16 mouse cellular contexts compared by ENCODE assay signal in the genomic region with DNA sequence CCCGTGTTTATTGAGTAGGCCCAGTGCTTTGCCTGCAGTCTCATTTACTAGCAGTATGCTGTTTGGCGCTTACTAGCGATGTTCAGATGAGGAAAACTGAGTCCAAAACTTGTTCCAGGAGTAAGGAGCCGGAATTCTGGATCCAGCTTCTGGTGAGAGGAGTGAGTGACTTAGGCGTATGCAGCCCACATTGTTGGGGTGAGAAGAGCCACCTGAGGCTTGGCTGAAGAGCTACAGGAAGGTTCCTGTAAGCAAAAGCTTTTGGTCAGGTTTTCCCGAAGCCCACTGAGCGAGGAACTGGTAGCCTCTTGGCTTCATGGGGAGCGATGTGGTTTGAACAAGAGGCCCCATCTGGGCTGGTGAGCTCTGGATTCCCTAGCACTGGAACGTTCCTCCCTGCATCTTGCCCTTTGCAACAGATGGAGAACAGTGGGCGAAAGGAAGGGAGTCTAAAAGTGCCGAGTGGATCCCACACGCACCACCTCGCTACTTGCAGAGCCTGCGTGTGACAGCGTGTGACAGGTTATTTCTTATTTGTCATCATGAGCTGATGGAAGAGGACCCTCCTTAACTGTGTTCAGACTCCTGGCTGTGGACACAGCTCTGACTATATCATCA. TPM values are rescaled to one million over a fixed set of nuclear protein-coding genes. Genes with fewer than 3 reads are reported as not detected.
DNase-seq lines count a peak whose midpoint lies in the region; ATAC-seq and TF ChIP-seq lines count a peak whose summit lies in the region.
"Had no signal": no experiment of that assay in that cellular context is flagged by ENCODE, and none has a peak within 500 bp of the region (broad histone marks: within the 10 kb centered on the region; RNA-seq: fewer than 3 reads in every experiment).

No protein-coding gene starts in this region.

- no peaks in the 10 kb centered on the region for H3K27me3 ChIP-seq in cerebellum, adult 2 months (ENCODE audit: control insufficient read depth, insufficient read depth, low read length)
- H3K27me3 ChIP-seq in liver, adult 2 months (ENCODE audit: control insufficient read depth, insufficient read depth, low read length) = 0 out of 2 replicates have a peak, but pooled peaks cover 2% of the 10 kb centered on the region
- H3K27me3 ChIP-seq in liver, embryonic 12.5 days (replicated peaks) = peaks cover 33% of the 10 kb centered on the region
- H3K27me3 ChIP-seq: hindbrain, embryonic 15.5 days; Patski had no signal

- H3K4me2 ChIP-seq in liver, embryonic 12.5 days = no peak overlapping the region
- H3K4me2 ChIP-seq: hindbrain, embryonic 15.5 days; midbrain, embryonic 12.5 days had no signal

- peaks cover 56% of the 10 kb centered on the region for H3K4me1 ChIP-seq in cerebellum, adult 2 months (ENCODE audit: control insufficient read depth, insufficient read depth, low read length)
- H3K4me1 ChIP-seq in liver, adult 2 months (ENCODE audit: control insufficient read depth, insufficient read depth, low read length) = no peaks in the 10 kb centered on the region; the same call in 1 of the 2 replicates
- H3K4me1 ChIP-seq in liver, embryonic 12.5 days = peaks cover 29% of the 10 kb centered on the region
- peaks cover 14% of the 10 kb centered on the region for H3K4me1 ChIP-seq in brown adipose tissue, adult 24 weeks (ENCODE audit: control insufficient read depth, insufficient read depth, insufficient read length, low read length)

- 23% methylated on average over 15 of the region's 15 CpGs for WGBS in cerebellum, adult 2 months
- WGBS in liver, adult 2 months = 87% methylated on average over 15 of the region's 15 CpGs
- 76% methylated on average over 15 of the region's 15 CpGs for whole genome bisulfite sequencing in liver, embryonic 12.5 days (ENCODE audit: insufficient replicate concordance)

- H3K4me3 ChIP-seq in cerebellum, adult 2 months (replicated peaks; ENCODE audit: insufficient read depth, low read depth, low read length) = peak overlapping the region; percentile 44
- no peak overlapping the region for H3K4me3 ChIP-seq in liver, adult 2 months (ENCODE audit: insufficient read depth, low read depth, low read length)
- no peak overlapping the region for H3K4me3 ChIP-seq in liver, embryonic 12.5 days
- H3K4me3 ChIP-seq in brown adipose tissue, adult 24 weeks (ENCODE audit: insufficient read depth, low read depth, low read length) = no peak overlapping the region
- H3K4me3 ChIP-seq: hindbrain, embryonic 15.5 days; midbrain, embryonic 12.5 days; myocyte had no signal

- H3K79me2 ChIP-seq in liver, adult 2 months (ENCODE audit: control insufficient read depth, insufficient read depth, low read length) = peaks cover 7% of the 10 kb centered on the region; the same call in 1 of the 2 replicates

- intact Hi-C loops in left cerebral cortex, postnatal 36 days (cut with DNase I) = no loop called here

- no peak overlapping the region for H3K9ac ChIP-seq in liver, adult 2 months (ENCODE audit: low read depth, low read length)
- no peak overlapping the region for H3K9ac ChIP-seq in liver, embryonic 12.5 days
- H3K9ac ChIP-seq: hindbrain, embryonic 15.5 days; midbrain, embryonic 12.5 days had no signal

- H3K27ac ChIP-seq in cerebellum, adult 2 months (ENCODE audit: insufficient read depth, low read length) = peak overlapping the region; percentile 56; the same call in 1 of the 2 replicates
- 0 out of 2 replicates have a peak overlapping the region, but pooled peaks have one; percentile 5 for H3K27ac ChIP-seq in liver, adult 2 months (replicated peaks; ENCODE audit: insufficient read depth, low read depth, low read length)
- H3K27ac ChIP-seq in liver, embryonic 12.5 days = no peak overlapping the region
- peak overlapping the region; percentile 52 for H3K27ac ChIP-seq in brown adipose tissue, adult 24 weeks (replicated peaks; ENCODE audit: low read depth, low read length)
- H3K27ac ChIP-seq: hindbrain, embryonic 15.5 days; midbrain, embryonic 12.5 days had no signal

- H3K9me3 ChIP-seq in liver, embryonic 12.5 days (replicated peaks) = no peaks in the 10 kb centered on the region
- H3K9me3 ChIP-seq: hindbrain, embryonic 15.5 days; midbrain, embryonic 12.5 days had no signal

- H3K36me3 ChIP-seq in liver, adult 2 months (ENCODE audit: control insufficient read depth, insufficient read depth, low read length) = no peaks in the 10 kb centered on the region
- no peaks in the 10 kb centered on the region for H3K36me3 ChIP-seq in liver, embryonic 12.5 days
- H3K36me3 ChIP-seq: hindbrain, embryonic 15.5 days; midbrain, embryonic 12.5 days had no signal

- TF ChIP-seq CTCF in cerebellum, adult 2 months (IDR thresholded peaks at IDR 0.05; ENCODE audit: borderline replicate concordance, insufficient read depth, low read depth, low read length) = no peak
- TF ChIP-seq CTCF in liver, adult 2 months (IDR thresholded peaks at IDR 0.05; ENCODE audit: low read depth, low read length) = no peak

- no peak for DNase-seq in cerebellum, adult 2 months
- DNase-seq in cerebellum, postnatal 10 days = no peak
- DNase-seq in liver, adult 2 months (ENCODE audit: extremely low read depth, low read depth, low spot score) = no peak
- peak; percentile 76 to 78 for DNase-seq in left cerebral cortex, postnatal 36 days (ENCODE audit: low spot score in 2 of 2)
- no peak for DNase-seq in adrenal gland, postnatal 25 days
- no peak for DNase-seq in retina, postnatal 1 day
- DNase-seq: kidney, adult 2 months; thymus, postnatal 25 days had no signal

- TF ChIP-seq POLR2A in cerebellum, adult 2 months (IDR thresholded peaks at IDR 0.05; ENCODE audit: borderline replicate concordance, insufficient read depth, low read length) = no peak
- TF ChIP-seq POLR2A in liver, adult 2 months (IDR thresholded peaks at IDR 0.05; ENCODE audit: extremely low read depth, insufficient read depth, low read length) = no peak

- ATAC-seq in liver, embryonic 12.5 days = no peak
- ATAC-seq: forebrain, embryonic 16.5 days; lung, postnatal 0 days; Patski had no signal

RNA-seq across cellular contexts. Expression of a gene that starts 4.0 kb away (rescaled TPM):
- polyA plus RNA-seq in cerebellum, adult 2 months (2012; rRNA removed) = 235 and 254 TPM in 2 replicates
- 12.4 and 22.9 TPM in 2 replicates for total RNA-seq in liver, adult 2 months (2014; rRNA removed)
- 5.2 and 13.1 TPM in 2 replicates for polyA plus RNA-seq in liver, adult 2 months (2012; rRNA removed)
- polyA plus RNA-seq in liver, embryonic 12.5 days (2016; fragmentation: Nextera tagmentation; extraction: Ambion mirVana) = 20.7 and 22.6 TPM in 2 replicates
- 10.9 and 11.9 TPM in 2 replicates for polyA plus RNA-seq in brown adipose tissue, adult 24 weeks (2012; ENCODE audit: insufficient read depth, insufficient read length, missing spikeins)
- 100 to 1,000 TPM; 386 to 401 TPM for total RNA-seq in left cerebral cortex, postnatal 36 days (2021)
- 46.7 and 58.4 TPM in 2 replicates for total RNA-seq in adrenal gland, postnatal 25 days (2021)

Comparison
In these comparisons a context has a peak if more than half of its experiments do, and no peak if none do; other contexts are left out.
1. DNase-seq: peak in left cerebral cortex, postnatal 36 days (2 of 2); none in cerebellum, adult 2 months (0 of 2), cerebellum, postnatal 10 days (0 of 2), liver, adult 2 months (single experiment), adrenal gland, postnatal 25 days (single experiment) and retina, postnatal 1 day (single experiment).